Mouse (Mus musculus) stomach, embryonic 16.5 days (tissue): Measurements from ENCODE around the gene Pnlip. TPM values are rescaled to one million over a fixed set of nuclear protein-coding genes. Genes with fewer than 3 reads are reported as not detected.

Experiments used
- ATAC-seq: fragments of 200-750 bp; cut with Nextera tagmentation; 2 replicates; pipeline ENCODE4 v1.8.0; 2017; ENCODE audit warnings: moderate number of reproducible peaks, moderate TSS enrichment; ENCODE audit not compliant: insufficient read depth, low FRiP score
- H3K27ac ChIP-seq: fragments of 300-500 bp; sonication (generic); 2 replicates; pipeline ENCODE4 v1.5.1; 2014; ENCODE audit warnings: low read length
- H3K27me3 ChIP-seq: fragments of 300-500 bp; sonication (generic); 2 replicates; pipeline ENCODE4 v1.6.1; 2014; ENCODE audit warnings: low read length, control low read depth, mixed read lengths; ENCODE audit not compliant: control insufficient read depth, insufficient read depth
- H3K36me3 ChIP-seq: fragments of 300-500 bp; sonication (generic); 2 replicates; pipeline ENCODE4 v1.6.1; 2014; ENCODE audit warnings: low read length; ENCODE audit not compliant: control insufficient read depth, insufficient read depth
- H3K4me1 ChIP-seq: fragments of 300-500 bp; sonication (generic); 2 replicates; pipeline ENCODE4 v1.6.1; 2014; ENCODE audit warnings: low read length, control low read depth, mixed read lengths; ENCODE audit not compliant: control insufficient read depth, insufficient read depth
- H3K4me2 ChIP-seq: fragments of 300-500 bp; sonication (generic); 2 replicates; pipeline ENCODE4 v1.6.1; 2014; ENCODE audit warnings: low read depth, low read length, mixed read lengths
- H3K4me3 ChIP-seq: fragments of 300-500 bp; sonication (generic); replicated peaks from 2 replicates; pipeline ENCODE4 v1.5.1; 2014; ENCODE audit warnings: mild to moderate bottlenecking, low read length
- H3K9ac ChIP-seq: fragments of 300-500 bp; sonication (generic); 2 replicates; pipeline ENCODE4 v1.6.1; 2014; ENCODE audit warnings: low read length
- H3K9me3 ChIP-seq: fragments of 300-500 bp; sonication (generic); replicated peaks from 2 replicates; pipeline ENCODE4 v1.6.1; 2016; ENCODE audit warnings: low read length, control low read depth; ENCODE audit not compliant: control insufficient read depth
- WGBS: fragments of 180-500 bp; shearing (Covaris S2); extraction: QIAGEN DNeasy Blood & Tissue Kit; methylation state at CpG from one replicate; pipeline ENCODE4 v1.1.7; 2014; 5-methylcytosine and 5-hydroxymethylcytosine counted together
- polyA plus RNA-seq: library from polyadenylated mRNA; unstranded; fragments of >200 nt; fragmentation: Nextera tagmentation; extraction: Ambion mirVana; gene quantifications from 2 replicates; pipeline ENCODE4 v1.2.1, GENCODE M21; 2015

Gene Pnlip
- polyA plus RNA-seq, 1 experiment from 2014 or later, result 0.49 TPM

DNA sequence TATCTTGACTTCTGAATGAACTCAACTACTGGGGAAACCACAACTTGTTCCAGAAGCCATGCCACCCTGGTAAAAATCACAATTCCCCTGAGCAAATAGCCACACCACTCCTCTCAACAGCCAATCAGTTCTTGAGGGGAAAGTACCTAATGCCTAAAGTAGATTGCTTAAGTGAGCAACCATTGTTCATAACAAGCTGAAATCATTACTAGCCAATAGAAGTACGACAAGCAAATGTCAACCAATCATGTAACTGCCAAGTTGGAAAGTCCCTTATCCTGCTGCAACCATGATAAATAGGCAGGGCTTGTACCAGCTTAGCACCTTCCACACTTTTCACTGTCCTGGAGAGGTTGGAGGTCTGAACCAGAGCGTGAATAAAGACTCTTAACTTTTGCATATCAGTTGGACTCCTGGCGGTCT is 22.9 kb upstream of the Pnlip start:
- Histone ChIP-seq H3K27ac (no peak overlapping the region), H3K4me3 (no peak overlapping the region), H3K9ac (no peak overlapping the region), H3K36me3 (no peaks in the 10 kb centered on the region), H3K27me3 (no peaks in the 10 kb centered on the region), H3K4me1 (no peaks in the 10 kb centered on the region), H3K9me3 (no peaks in the 10 kb centered on the region), H3K4me2 (no peak overlapping the region)
- ATAC-seq, result no peak
- 79% methylated on average over 3 of the region's 3 CpGs for WGBS

- Histone ChIP-seq H3K4me2 (no peak overlapping the region), H3K4me1 (no peaks in the 10 kb centered on the region), H3K9ac (no peak overlapping the region), H3K27ac (no peak overlapping the region), H3K36me3 (no peaks in the 10 kb centered on the region), H3K4me3 (no peak overlapping the region), H3K9me3 (no peaks in the 10 kb centered on the region), H3K27me3 (no peaks in the 10 kb centered on the region)
- no peak for ATAC-seq
- WGBS, result 72% methylated on average over 5 of the region's 5 CpGs
These were observed 2.3 kb upstream of the Pnlip start for GRCm38 (mm10) chr19:58650036-58650435.

GRCm38 (mm10) chr19:58662098-58662497 is 9.8 kb downstream of the Pnlip start:
- Histone ChIP-seq H3K27me3 (no peaks in the 10 kb centered on the region), H3K4me1 (no peaks in the 10 kb centered on the region), H3K27ac (no peak overlapping the region), H3K4me2 (no peak overlapping the region), H3K36me3 (no peaks in the 10 kb centered on the region), H3K9me3 (no peaks in the 10 kb centered on the region), H3K4me3 (no peak overlapping the region), H3K9ac (no peak overlapping the region)
- WGBS, result 55% methylated on average over 4 of the region's 4 CpGs
- no peak for ATAC-seq

GRCm38 (mm10) chr19:58663317-58663716 is 11.0 kb downstream of the Pnlip start:
- Histone ChIP-seq H3K4me3 (no peak overlapping the region), H3K27ac (no peak overlapping the region), H3K4me2 (no peak overlapping the region), H3K9me3 (no peaks in the 10 kb centered on the region), H3K36me3 (no peaks in the 10 kb centered on the region), H3K4me1 (no peaks in the 10 kb centered on the region), H3K9ac (no peak overlapping the region), H3K27me3 (no peaks in the 10 kb centered on the region)
- 83% methylated on average over 2 of the region's 2 CpGs for WGBS
- no peak for ATAC-seq

DNA sequence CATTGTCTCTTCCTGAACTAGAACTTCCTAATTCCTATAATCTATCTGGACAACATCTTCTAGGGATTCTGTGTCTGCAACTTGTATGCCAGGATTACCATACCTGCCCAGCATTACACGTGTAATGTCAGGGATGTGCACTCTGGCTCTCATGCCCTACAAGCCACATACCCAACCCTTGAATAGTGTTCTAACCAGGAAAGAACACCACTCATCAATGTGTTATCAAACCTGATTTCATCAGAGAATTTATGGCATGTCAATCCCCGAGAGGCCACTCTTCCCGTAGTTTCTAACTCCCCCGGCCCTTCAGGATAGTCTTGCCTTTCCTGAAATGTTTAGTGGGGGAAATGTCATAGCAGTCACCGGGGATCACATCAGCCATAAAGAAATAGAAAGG is 12.6 kb downstream of the Pnlip start:
- H3K27me3 ChIP-seq, result no peaks in the 10 kb centered on the region
- no peak for ATAC-seq
- H3K36me3 ChIP-seq, result no peaks in the 10 kb centered on the region
- H3K4me1 ChIP-seq, result no peaks in the 10 kb centered on the region
- 70% methylated on average over 5 of the region's 5 CpGs for WGBS
- no peak overlapping the region for H3K4me3 ChIP-seq
- no peak overlapping the region for H3K9ac ChIP-seq
- no peaks in the 10 kb centered on the region for H3K9me3 ChIP-seq
- H3K27ac ChIP-seq, result no peak overlapping the region
- H3K4me2 ChIP-seq, result no peak overlapping the region

- Histone ChIP-seq H3K4me1 (peaks cover 3% of the 10 kb centered on the region; the same call in 1 of the 2 replicates), H3K4me2 (no peak overlapping the region), H3K4me3 (no peak overlapping the region), H3K36me3 (no peaks in the 10 kb centered on the region), H3K27me3 (no peaks in the 10 kb centered on the region), H3K27ac (no peak overlapping the region), H3K9ac (no peak overlapping the region), H3K9me3 (no peaks in the 10 kb centered on the region)
- 33% methylated on average over 2 of the region's 2 CpGs for WGBS
- peak; percentile 33; the same call in 1 of the 2 replicates for ATAC-seq
These were observed 22.3 kb downstream of the Pnlip start for GRCm38 (mm10) chr19:58674644-58675043.

DNA sequence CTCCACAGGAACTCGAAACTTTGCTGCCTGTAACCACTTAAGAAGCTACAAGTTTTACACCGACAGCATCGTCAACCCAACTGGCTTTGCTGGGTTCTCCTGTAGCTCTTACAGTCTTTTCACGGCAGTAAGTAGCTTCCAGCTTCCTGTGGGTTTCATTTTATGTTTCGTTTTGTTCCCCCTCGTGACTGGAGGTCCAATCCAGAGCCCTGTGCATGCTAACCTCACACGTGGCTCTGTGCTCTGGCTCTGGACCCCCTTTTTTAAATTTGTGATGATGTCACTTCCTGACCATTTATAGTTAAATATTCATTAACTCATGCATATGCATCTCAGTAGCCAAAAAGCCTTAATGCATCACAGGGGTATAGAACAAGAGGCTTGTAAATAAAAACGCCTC is 24.8 kb downstream of the Pnlip start:
- Histone ChIP-seq H3K36me3 (no peaks in the 10 kb centered on the region), H3K4me3 (no peak overlapping the region), H3K9ac (no peak overlapping the region), H3K9me3 (no peaks in the 10 kb centered on the region), H3K27me3 (no peaks in the 10 kb centered on the region), H3K4me2 (no peak overlapping the region), H3K4me1 (peaks cover 3% of the 10 kb centered on the region; the same call in 1 of the 2 replicates), H3K27ac (no peak overlapping the region)
- 70% methylated on average over 8 of the region's 8 CpGs for WGBS
- ATAC-seq, result no peak

DNA sequence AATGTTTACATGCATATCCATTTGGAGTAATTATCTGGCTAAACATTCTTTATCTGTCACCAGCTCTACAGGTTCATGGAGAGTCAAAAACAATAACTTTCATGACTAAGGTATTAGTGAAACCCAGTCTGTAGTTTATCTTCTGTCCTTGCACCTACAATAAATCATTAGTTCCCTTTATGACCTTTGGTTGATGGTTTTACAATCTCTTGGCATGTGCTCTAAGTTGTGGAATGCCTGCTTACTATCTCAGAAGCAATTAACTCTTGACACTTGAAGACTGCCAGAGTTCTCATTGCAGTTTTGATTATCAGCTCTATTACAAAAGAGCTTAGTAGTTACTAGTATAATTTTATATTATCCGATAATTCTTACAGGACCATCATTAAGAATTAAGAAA is 36.6 kb downstream of the Pnlip start:
- Histone ChIP-seq H3K27me3 (no peaks in the 10 kb centered on the region), H3K9ac (no peak overlapping the region), H3K9me3 (no peaks in the 10 kb centered on the region), H3K4me1 (no peaks in the 10 kb centered on the region), H3K4me3 (no peak overlapping the region), H3K27ac (no peak overlapping the region), H3K4me2 (no peak overlapping the region), H3K36me3 (no peaks in the 10 kb centered on the region)
- ATAC-seq, result no peak
- 53% methylated on average over 1 of the region's 1 CpGs for WGBS

- Histone ChIP-seq H3K27ac (no peak overlapping the region), H3K4me1 (no peaks in the 10 kb centered on the region), H3K9me3 (no peaks in the 10 kb centered on the region), H3K4me3 (no peak overlapping the region), H3K36me3 (no peaks in the 10 kb centered on the region), H3K9ac (no peak overlapping the region), H3K4me2 (no peak overlapping the region), H3K27me3 (no peaks in the 10 kb centered on the region)
- WGBS, result 53% methylated on average over 3 of the region's 3 CpGs
- ATAC-seq, result no peak
These were observed 43.0 kb downstream of the Pnlip start for GRCm38 (mm10) chr19:58695314-58695713.

DNA sequence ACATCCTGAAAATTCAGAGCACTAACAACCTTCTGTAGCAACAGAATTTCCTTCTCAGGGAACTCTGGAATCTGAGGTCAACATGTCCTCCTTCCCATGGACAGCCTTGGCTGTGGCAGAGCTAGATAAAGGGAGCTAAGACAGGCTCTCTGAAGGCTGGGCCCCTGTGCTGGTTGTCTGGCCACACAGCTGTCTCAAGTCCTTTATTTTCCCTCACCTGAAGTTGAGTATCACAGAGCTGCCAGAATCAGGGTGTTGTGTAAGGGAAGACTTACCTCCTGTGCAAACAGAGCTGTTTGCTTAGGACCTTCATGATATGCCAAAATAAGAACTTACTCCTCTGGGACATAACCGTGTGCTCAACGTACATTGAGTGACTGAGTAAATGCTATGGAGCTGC is 43.9 kb downstream of the Pnlip start:
- H3K27ac ChIP-seq, result no peak overlapping the region
- no peaks in the 10 kb centered on the region for H3K9me3 ChIP-seq
- no peak overlapping the region for H3K4me3 ChIP-seq
- no peak overlapping the region for H3K9ac ChIP-seq
- no peaks in the 10 kb centered on the region for H3K4me1 ChIP-seq
- 55% methylated on average over 2 of the region's 2 CpGs for WGBS
- no peak overlapping the region for H3K4me2 ChIP-seq
- no peaks in the 10 kb centered on the region for H3K36me3 ChIP-seq
- H3K27me3 ChIP-seq, result no peaks in the 10 kb centered on the region
- peak; percentile 60 for ATAC-seq
